Mouse (Mus musculus): Measurements from ENCODE around the gene E2f1. TPM values are rescaled to one million over a fixed set of nuclear protein-coding genes. Genes with fewer than 3 reads are reported as not detected.

The E2f1 gene
- polyA plus RNA-seq, 1 experiment: 15.2 TPM

DNA sequence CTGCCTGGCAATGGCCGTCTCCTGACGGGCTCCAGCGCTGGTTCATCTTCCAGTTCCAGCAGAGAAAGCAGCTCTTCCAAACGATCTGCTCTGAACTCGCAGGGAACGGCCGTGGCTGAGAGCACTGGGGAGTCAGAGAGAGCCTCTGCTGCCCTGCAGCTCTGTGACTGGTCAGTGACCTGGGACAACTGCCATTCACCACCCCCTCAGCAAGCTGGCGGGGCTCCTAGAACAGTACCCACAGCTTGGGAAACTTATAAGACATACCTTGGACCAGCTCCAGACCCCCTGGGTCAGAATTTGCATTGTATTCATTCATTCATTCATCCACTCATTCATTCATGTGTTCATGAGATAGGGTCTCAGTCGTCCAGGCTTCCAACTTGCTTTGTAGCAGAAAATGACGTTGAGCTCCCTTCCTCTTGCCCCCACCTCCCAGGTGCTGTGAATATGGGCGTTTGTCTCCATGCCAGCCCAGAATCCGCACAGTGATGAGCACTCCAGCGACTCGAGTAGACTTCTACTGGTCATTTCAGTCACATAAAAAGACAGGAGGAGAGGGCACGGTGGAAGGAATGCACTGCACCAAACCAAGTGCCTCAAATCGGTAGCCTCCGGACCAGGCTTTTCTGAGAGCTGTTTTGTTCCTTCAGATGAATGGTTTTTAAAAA lies 15.4 kb upstream of the E2f1 start:
- TF ChIP-seq POLR2A (IDR thresholded peaks at IDR 0.05; ENCODE audit: extremely low read depth, insufficient read depth, low read length): no peak
- no peak for TF ChIP-seq CTCF (IDR thresholded peaks at IDR 0.05; ENCODE audit: extremely low read depth, insufficient read depth, low read length)
- Histone ChIP-seq H3K4me3 (ENCODE audit: insufficient read depth, low read length) (no peak overlapping the region), H3K27ac (ENCODE audit: insufficient read depth, low read length) (no peak overlapping the region), H3K4me1 (ENCODE audit: control insufficient read depth, insufficient read depth, low read length) (peaks cover 7% of the 10 kb centered on the region)

DNA sequence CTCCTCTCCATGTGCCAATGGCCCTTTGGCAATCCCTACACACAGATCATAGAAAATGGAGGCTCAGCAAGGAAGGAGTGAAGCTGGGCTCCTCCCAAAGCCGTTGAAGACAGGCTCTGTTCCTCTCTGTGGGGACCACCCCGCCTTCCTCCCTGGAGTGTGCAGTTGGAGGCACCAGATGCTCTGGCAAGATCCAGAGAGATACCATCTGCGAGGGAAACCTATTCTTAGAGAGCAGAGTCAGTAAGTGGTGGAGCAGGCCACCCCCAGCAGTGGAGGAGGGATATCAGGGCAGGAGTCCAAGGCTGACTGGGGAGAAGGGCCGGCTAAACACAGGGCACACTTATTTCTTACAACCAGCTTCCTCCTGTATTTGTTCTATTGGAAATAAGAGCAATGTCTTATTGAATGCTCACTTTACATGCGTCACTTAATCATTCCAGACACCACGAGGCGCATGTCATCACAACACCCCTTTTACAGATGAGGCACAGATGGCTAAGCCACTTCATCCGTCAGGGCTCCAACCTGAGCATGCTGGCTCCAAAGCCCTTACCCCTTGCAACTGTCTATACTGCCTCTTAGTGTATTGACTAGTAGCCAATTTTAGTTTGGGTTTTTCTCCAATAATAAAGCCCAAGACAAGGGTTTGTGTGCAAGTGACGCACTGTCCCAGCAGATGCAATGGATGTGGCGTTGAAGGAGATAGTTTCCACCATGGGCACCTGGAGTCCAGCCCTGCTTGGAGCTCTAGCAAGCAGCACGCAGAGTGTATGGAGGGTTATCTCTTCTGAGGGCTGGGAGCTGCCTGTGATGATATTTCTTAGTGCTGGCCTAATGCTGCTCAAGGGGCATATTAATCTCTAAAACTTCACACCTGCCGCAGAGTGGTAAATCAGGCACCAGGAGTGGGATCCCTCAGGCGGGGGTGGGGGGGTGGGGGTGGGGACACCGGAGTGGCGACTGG lies 14.5 kb upstream of the E2f1 start:
- no peak overlapping the region for H3K4me3 ChIP-seq (ENCODE audit: insufficient read depth, low read length)
- TF ChIP-seq CTCF (IDR thresholded peaks at IDR 0.05; ENCODE audit: extremely low read depth, insufficient read depth, low read length): no peak
- no peak for TF ChIP-seq POLR2A (IDR thresholded peaks at IDR 0.05; ENCODE audit: extremely low read depth, insufficient read depth, low read length)
- H3K4me1 ChIP-seq (ENCODE audit: control insufficient read depth, insufficient read depth, low read length): peaks cover 7% of the 10 kb centered on the region
- no peak overlapping the region for H3K27ac ChIP-seq (ENCODE audit: insufficient read depth, low read length)

DNA sequence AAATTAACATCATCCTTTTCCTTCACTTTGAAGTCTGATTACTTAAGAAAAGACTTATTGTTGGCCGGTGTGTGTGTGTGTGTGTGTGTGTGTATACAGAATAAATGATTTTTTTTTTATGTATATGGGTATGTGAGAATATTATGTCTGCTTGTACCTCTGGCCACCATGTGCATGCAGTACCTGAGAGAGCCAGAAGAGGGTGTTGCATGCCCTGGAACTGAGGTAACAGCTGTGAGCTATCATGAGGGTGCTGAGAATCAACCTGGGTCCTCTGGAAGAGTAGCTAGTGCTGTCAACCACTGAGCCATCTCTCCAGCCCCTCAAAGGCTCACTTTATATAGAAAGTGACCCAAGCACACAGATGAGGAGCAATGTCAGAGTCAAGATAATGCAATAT lies 11.7 kb upstream of the E2f1 start:
- H3K27ac ChIP-seq (ENCODE audit: insufficient read depth, low read length): no peak overlapping the region
- peaks cover 6% of the 10 kb centered on the region for H3K4me1 ChIP-seq (ENCODE audit: control insufficient read depth, insufficient read depth, low read length)
- TF ChIP-seq POLR2A (IDR thresholded peaks at IDR 0.05; ENCODE audit: extremely low read depth, insufficient read depth, low read length) (no peak), CTCF (IDR thresholded peaks at IDR 0.05; ENCODE audit: extremely low read depth, insufficient read depth, low read length) (no peak)
- no peak overlapping the region for H3K4me3 ChIP-seq (ENCODE audit: insufficient read depth, low read length)

DNA sequence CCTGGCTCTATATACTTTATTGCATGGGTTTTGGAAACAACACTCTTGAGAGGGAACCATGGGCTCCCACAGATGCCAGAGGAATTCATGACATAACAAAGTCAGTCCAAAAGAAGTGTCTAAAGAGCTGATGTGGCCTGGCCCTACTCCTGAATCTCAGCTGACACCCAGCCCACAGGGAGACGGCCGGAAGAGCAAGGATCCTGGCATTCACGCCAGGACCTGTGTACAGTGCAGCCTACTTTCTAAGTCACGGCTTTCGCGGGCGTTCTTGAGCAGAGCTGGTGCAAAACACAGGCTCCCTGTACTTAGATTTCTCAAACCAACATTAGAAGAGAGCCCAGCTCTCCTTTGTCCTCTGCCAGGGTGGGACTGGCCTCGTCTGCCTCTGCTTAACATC lies 10.9 kb upstream of the E2f1 start:
- Histone ChIP-seq H3K4me1 (ENCODE audit: control insufficient read depth, insufficient read depth, low read length) (peaks cover 6% of the 10 kb centered on the region), H3K27ac (ENCODE audit: insufficient read depth, low read length) (no peak overlapping the region), H3K4me3 (ENCODE audit: insufficient read depth, low read length) (no peak overlapping the region)
- TF ChIP-seq CTCF (IDR thresholded peaks at IDR 0.05; ENCODE audit: extremely low read depth, insufficient read depth, low read length) (no peak), POLR2A (IDR thresholded peaks at IDR 0.05; ENCODE audit: extremely low read depth, insufficient read depth, low read length) (no peak)

DNA sequence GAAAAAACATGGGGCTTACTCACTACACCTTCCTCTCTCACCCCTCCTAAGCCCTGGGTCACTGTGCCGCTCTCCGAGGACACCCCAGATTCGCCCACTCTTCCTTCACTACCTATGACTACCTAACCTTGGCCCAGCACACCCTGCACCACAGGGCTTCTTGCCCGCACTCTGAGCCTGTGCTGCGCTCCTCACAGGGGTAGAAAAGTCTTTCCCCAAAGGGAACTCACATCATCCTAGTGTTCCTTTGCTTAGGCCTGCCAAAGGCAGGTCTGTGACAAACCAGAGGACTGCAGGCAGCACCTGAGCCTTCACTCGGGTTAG lies 8.0 kb upstream of the E2f1 start:
- Histone ChIP-seq H3K4me3 (ENCODE audit: insufficient read depth, low read length) (no peak overlapping the region), H3K4me1 (ENCODE audit: control insufficient read depth, insufficient read depth, low read length) (no peaks in the 10 kb centered on the region), H3K27ac (ENCODE audit: insufficient read depth, low read length) (no peak overlapping the region)
- no peak for TF ChIP-seq POLR2A (IDR thresholded peaks at IDR 0.05; ENCODE audit: extremely low read depth, insufficient read depth, low read length)
- TF ChIP-seq CTCF (IDR thresholded peaks at IDR 0.05; ENCODE audit: extremely low read depth, insufficient read depth, low read length): no peak

DNA sequence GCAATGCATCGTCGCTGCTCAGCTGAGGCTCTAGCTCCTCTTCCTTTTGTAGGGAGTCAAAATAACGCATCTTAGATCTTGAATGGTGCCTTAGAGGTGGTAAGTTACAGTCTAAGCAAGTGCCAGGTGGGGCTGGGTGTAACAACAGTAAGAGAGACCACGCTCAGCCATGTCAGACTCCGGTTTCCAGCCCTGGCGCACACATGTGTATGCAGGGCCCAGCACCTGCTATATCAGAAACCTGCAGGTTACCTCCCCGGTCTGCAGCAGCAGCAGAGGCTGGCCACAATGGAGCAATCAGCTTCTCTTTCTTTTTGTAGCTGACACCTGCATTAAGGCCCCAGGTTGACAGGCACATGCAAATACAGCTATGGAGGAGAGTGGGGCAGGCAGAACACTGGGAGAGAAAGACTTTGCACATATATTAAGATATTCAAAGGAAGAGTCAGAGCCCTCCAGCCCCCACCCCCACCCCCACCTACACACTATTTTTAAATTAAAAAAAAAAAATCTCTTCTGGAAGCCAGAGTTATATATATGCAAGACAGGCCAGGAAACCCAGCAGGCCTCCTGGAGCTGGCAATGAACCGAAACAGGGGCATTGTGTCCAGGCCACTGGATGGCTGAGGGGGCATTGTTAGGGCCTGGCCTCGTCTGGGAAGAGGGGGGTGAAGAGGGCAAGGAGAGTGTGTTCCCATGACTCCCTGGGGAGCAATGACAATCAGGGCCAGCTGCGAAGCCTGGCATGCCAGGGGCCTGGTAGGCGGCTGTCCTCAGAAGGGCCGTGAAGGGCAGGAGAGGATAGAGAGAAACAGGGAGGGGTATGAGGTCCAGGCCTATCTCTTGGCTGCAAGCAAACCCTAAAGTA lies 7.4 kb upstream of the E2f1 start:
- Histone ChIP-seq H3K4me1 (ENCODE audit: control insufficient read depth, insufficient read depth, low read length) (peaks cover 1% of the 10 kb centered on the region; the same call in 1 of the 2 replicates), H3K4me3 (ENCODE audit: insufficient read depth, low read length) (no peak overlapping the region), H3K27ac (ENCODE audit: insufficient read depth, low read length) (no peak overlapping the region)
- TF ChIP-seq POLR2A (IDR thresholded peaks at IDR 0.05; ENCODE audit: extremely low read depth, insufficient read depth, low read length): no peak
- TF ChIP-seq CTCF (IDR thresholded peaks at IDR 0.05; ENCODE audit: extremely low read depth, insufficient read depth, low read length): no peak

DNA sequence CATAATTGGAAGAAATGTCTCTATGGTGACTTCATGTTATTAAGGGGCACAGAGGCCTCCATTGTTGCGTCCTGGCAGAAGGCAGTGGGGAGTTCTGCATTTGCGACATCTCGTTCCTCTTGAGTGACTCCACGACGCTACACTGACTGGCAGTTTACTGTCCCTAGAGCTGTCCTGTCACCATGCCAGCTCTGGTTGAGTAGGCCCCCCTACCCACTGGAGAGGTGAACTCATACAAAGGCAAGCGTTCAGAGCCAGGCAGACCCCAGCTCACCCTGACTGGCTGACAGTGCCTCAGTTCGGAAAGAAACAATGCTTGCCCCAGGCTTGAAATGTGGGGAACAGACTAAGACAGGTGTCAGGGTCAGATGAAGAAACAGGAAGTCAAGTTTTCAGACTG lies 4.6 kb upstream of the E2f1 start:
- Histone ChIP-seq H3K4me3 (ENCODE audit: insufficient read depth, low read length) (no peak overlapping the region), H3K4me1 (ENCODE audit: control insufficient read depth, insufficient read depth, low read length) (peaks cover 2% of the 10 kb centered on the region; the same call in 1 of the 2 replicates), H3K27ac (ENCODE audit: insufficient read depth, low read length) (no peak overlapping the region)
- TF ChIP-seq CTCF (IDR thresholded peaks at IDR 0.05; ENCODE audit: extremely low read depth, insufficient read depth, low read length): no peak
- no peak for TF ChIP-seq POLR2A (IDR thresholded peaks at IDR 0.05; ENCODE audit: extremely low read depth, insufficient read depth, low read length)

DNA sequence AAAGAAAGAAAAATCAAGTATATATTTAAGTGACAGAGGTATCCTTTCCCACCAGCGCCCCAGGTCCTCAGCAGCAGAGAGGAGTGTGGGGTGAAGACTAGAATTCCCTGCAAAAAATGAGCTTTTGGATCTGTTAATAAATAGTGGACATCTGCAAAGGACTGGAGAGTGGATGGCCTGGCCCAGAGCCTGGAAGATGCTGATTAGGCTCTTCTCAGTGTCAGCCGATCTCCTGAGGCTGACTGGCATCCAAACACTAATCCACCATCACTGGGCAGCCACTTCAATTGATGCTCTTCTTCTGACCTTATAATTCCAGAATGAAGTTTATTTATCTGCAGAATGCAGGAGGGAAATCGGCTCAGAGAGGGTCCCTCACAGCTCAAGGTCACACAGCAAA lies 3.3 kb upstream of the E2f1 start:
- Histone ChIP-seq H3K4me1 (ENCODE audit: control insufficient read depth, insufficient read depth, low read length) (peaks cover 2% of the 10 kb centered on the region; the same call in 1 of the 2 replicates), H3K27ac (ENCODE audit: insufficient read depth, low read length) (no peak overlapping the region), H3K4me3 (ENCODE audit: insufficient read depth, low read length) (no peak overlapping the region)
- TF ChIP-seq CTCF (IDR thresholded peaks at IDR 0.05; ENCODE audit: extremely low read depth, insufficient read depth, low read length): no peak
- TF ChIP-seq POLR2A (IDR thresholded peaks at IDR 0.05; ENCODE audit: extremely low read depth, insufficient read depth, low read length): no peak

DNA sequence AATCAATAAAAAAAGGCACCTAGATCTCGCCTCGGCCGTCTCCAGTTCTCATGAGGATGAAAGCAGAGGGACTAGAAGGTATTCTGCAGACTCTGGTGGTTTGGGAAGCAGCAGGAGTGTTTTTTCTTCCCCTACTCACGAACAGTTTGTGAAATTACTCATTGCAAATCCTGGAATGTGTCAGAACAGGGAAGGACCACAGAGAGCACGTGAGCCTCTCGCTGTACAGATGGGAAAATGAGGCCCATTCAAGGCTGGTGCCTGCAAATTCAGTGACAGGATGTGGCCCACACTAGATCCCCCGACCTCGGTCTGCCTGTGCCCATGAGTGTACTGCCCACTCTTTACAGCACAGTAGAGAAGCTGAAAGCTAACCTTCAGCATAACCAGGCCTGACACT lies 2.3 kb upstream of the E2f1 start:
- Histone ChIP-seq H3K4me1 (ENCODE audit: control insufficient read depth, insufficient read depth, low read length) (peaks cover 2% of the 10 kb centered on the region; the same call in 1 of the 2 replicates), H3K27ac (ENCODE audit: insufficient read depth, low read length) (no peak overlapping the region), H3K4me3 (ENCODE audit: insufficient read depth, low read length) (no peak overlapping the region)
- TF ChIP-seq CTCF (IDR thresholded peaks at IDR 0.05; ENCODE audit: extremely low read depth, insufficient read depth, low read length) (no peak), POLR2A (IDR thresholded peaks at IDR 0.05; ENCODE audit: extremely low read depth, insufficient read depth, low read length) (no peak)

Data from cortical plate, adult 2 months (tissue).